Mouse (Mus musculus) limb, embryonic 15.5 days (tissue): ENCODE data around the gene Maml2. TPM values are rescaled to one million over a fixed set of nuclear protein-coding genes. Genes with fewer than 3 reads are reported as not detected.
"Not testable (repeated sequence)": the region's sequence is repeated elsewhere in the genome, so short reads cannot be mapped to it uniquely, and the experiment has no call there.

ENCODE experiments used
- ATAC-seq: fragments of 200-750 bp; cut with Nextera tagmentation; 2 replicates; pipeline ENCODE4 v1.8.0; 2017; ENCODE audit warnings: low read depth, moderate TSS enrichment; ENCODE audit not compliant: insufficient number of reproducible peaks, low FRiP score, low TSS enrichment
- H3K27ac ChIP-seq: fragments of 300-500 bp; sonication (generic); 2 replicates; pipeline ENCODE4 v1.5.1; 2015; ENCODE audit warnings: moderate library complexity, mild to moderate bottlenecking, inconsistent platforms
- H3K27me3 ChIP-seq: fragments of 300-500 bp; sonication (generic); 2 replicates; pipeline ENCODE4 v1.6.1; 2015; ENCODE audit warnings: inconsistent platforms
- H3K36me3 ChIP-seq: fragments of 300-500 bp; sonication (generic); 2 replicates; pipeline ENCODE4 v1.6.1; 2015; ENCODE audit warnings: inconsistent platforms
- H3K4me1 ChIP-seq: fragments of 300-500 bp; sonication (generic); 2 replicates; pipeline ENCODE4 v1.6.1; 2015; ENCODE audit warnings: inconsistent platforms
- H3K4me2 ChIP-seq: fragments of 300-500 bp; sonication (generic); 2 replicates; pipeline ENCODE4 v1.6.1; 2015; ENCODE audit warnings: mild to moderate bottlenecking, inconsistent platforms
- H3K4me3 ChIP-seq: fragments of 300-500 bp; sonication (generic); 2 replicates; pipeline ENCODE4 v1.5.1; 2015; ENCODE audit warnings: mild to moderate bottlenecking, inconsistent platforms
- H3K9ac ChIP-seq: fragments of 300-500 bp; sonication (generic); 2 replicates; pipeline ENCODE4 v1.6.1; 2015; ENCODE audit warnings: inconsistent platforms
- H3K9me3 ChIP-seq: fragments of 300-500 bp; sonication (generic); 2 replicates; pipeline ENCODE4 v1.6.1; 2016; ENCODE audit warnings: inconsistent platforms
- WGBS: fragments of 180-500 bp; shearing (Covaris S2); methylation state at CpG from one replicate; pipeline ENCODE4 v1.1.7; 2015; 5-methylcytosine and 5-hydroxymethylcytosine counted together
- polyA plus RNA-seq: library from polyadenylated mRNA; unstranded; fragments of >200 nt; fragmentation: Nextera tagmentation; extraction: Ambion mirVana; gene quantifications from 2 replicates; pipeline ENCODE4 v1.2.1, GENCODE M21; 2015

The Maml2 gene
- polyA plus RNA-seq, 1 experiment from 2014 or later = 10.9 TPM

DNA sequence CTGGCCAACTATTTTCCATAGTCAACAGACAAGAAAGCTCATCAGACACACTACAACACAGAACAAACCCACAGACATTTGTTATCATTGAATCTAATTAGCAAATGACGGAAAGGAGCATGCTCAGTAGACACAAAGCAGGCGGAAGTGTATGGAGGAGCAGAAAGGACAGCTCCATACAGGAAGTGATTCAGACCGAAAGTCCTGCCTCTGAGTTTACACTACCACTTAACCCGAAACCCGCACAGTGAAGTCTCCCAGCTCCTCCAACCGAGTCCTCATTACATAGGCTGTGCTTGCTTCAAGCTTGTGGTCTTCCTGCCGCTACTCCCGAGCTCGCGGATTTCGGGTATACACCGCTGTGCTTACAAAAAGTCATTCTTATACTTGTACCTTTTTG is 404.0 kb downstream of the Maml2 start:
- H3K4me3 ChIP-seq = no peak overlapping the region
- WGBS = 90% methylated on average over 12 of the region's 12 CpGs
- H3K4me2 ChIP-seq = no peak overlapping the region
- H3K27ac ChIP-seq = no peak overlapping the region
- no peaks in the 10 kb centered on the region for H3K9me3 ChIP-seq
- ATAC-seq = no peak
- peaks cover 6% of the 10 kb centered on the region for H3K4me1 ChIP-seq
- H3K36me3 ChIP-seq = peaks cover 25% of the 10 kb centered on the region
- no peak overlapping the region for H3K9ac ChIP-seq
- H3K27me3 ChIP-seq = no peaks in the 10 kb centered on the region

- WGBS = 89% methylated on average over 2 of the region's 2 CpGs
- Histone ChIP-seq H3K4me2 (no peak overlapping the region), H3K4me1 (no peaks in the 10 kb centered on the region), H3K9ac (no peak overlapping the region), H3K27me3 (no peaks in the 10 kb centered on the region), H3K27ac (no peak overlapping the region), H3K4me3 (no peak overlapping the region), H3K36me3 (peaks cover 25% of the 10 kb centered on the region), H3K9me3 (no peaks in the 10 kb centered on the region)
- no peak for ATAC-seq
Measured at GRCm38 (mm10) chr9:13703100-13703499, 405.3 kb downstream of the Maml2 start.

DNA sequence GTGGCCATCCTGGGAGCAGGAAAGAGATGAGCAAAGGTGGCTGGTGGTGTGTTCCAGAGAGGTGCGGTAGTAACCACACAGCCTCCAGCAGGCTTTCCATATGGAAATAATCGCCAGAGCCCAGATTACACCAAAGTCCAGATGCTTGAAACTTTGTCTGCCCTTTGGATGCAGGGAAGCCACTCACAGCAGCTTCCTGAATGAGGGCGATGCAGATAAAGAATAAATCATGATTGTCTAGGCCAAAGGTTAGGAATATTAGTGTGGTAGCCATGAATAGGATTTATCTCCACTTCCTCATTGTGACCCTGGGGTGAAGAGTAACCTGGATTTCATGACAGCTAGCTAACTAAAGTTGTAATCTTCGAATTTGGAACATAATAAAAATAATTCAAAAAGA is 407.2 kb downstream of the Maml2 start:
- no peak for ATAC-seq
- no peak overlapping the region for H3K27ac ChIP-seq
- H3K9me3 ChIP-seq = no peaks in the 10 kb centered on the region
- H3K27me3 ChIP-seq = no peaks in the 10 kb centered on the region
- H3K36me3 ChIP-seq = peaks cover 25% of the 10 kb centered on the region
- H3K4me1 ChIP-seq = no peaks in the 10 kb centered on the region
- H3K4me3 ChIP-seq = no peak overlapping the region
- 69% methylated on average over 4 of the region's 4 CpGs for WGBS
- H3K9ac ChIP-seq = no peak overlapping the region
- H3K4me2 ChIP-seq = no peak overlapping the region

- ATAC-seq = no peak
- 25% methylated on average over 3 of the region's 3 CpGs for WGBS
Measured at GRCm38 (mm10) chr9:13707066-13707555, 409.4 kb downstream of the Maml2 start.

DNA sequence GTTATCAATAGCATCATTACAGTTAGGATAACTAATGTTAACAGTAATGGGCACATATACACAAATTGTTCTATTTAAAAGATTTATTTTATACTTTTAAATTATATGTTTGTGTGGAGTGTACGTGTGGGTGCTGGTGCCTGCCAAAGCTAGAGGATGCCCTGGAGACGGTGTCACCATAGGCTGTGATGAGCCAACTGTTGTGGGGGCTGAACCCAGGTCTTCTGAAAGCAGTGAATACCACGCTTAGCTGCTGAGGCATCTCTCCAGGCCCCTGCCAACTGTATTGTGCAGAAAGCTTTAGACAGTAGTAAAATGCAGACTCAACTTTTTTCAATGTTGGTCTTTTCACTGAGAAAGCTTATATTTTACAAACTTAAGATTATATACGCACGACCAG is 411.7 kb downstream of the Maml2 start:
- Histone ChIP-seq H3K4me1 (no peaks in the 10 kb centered on the region), H3K27ac (no peak overlapping the region), H3K27me3 (no peaks in the 10 kb centered on the region), H3K36me3 (peaks cover 8% of the 10 kb centered on the region; the same call in 1 of the 2 replicates), H3K9me3 (no peaks in the 10 kb centered on the region), H3K4me3 (no peak overlapping the region), H3K4me2 (no peak overlapping the region), H3K9ac (no peak overlapping the region)
- ATAC-seq = no peak
- 88% methylated on average over 5 of the region's 5 CpGs for WGBS

More at GRCm38 (mm10) chr9:13707066-13707555, 409.4 kb downstream of the Maml2 start:
- H3K27me3 ChIP-seq = no peaks in the 10 kb centered on the region
- H3K4me2 ChIP-seq = no peak overlapping the region
- H3K4me1 ChIP-seq = no peaks in the 10 kb centered on the region
- H3K9me3 ChIP-seq = no peaks in the 10 kb centered on the region
- no peak overlapping the region for H3K9ac ChIP-seq
- no peak overlapping the region for H3K27ac ChIP-seq
- H3K4me3 ChIP-seq = no peak overlapping the region
- peaks cover 25% of the 10 kb centered on the region for H3K36me3 ChIP-seq

GRCm38 (mm10) chr9:13715891-13716290 is 418.1 kb downstream of the Maml2 start:
- not testable (repeated sequence) for H3K27me3 ChIP-seq, H3K4me3 ChIP-seq, H3K27ac ChIP-seq, ATAC-seq, H3K36me3 ChIP-seq, H3K4me1 ChIP-seq, H3K9me3 ChIP-seq, H3K9ac ChIP-seq
- H3K4me2 ChIP-seq = 0 out of 2 replicates have a peak overlapping the region, but pooled peaks have one; percentile 31
- WGBS = 83% methylated on average over 2 of the region's 2 CpGs

DNA sequence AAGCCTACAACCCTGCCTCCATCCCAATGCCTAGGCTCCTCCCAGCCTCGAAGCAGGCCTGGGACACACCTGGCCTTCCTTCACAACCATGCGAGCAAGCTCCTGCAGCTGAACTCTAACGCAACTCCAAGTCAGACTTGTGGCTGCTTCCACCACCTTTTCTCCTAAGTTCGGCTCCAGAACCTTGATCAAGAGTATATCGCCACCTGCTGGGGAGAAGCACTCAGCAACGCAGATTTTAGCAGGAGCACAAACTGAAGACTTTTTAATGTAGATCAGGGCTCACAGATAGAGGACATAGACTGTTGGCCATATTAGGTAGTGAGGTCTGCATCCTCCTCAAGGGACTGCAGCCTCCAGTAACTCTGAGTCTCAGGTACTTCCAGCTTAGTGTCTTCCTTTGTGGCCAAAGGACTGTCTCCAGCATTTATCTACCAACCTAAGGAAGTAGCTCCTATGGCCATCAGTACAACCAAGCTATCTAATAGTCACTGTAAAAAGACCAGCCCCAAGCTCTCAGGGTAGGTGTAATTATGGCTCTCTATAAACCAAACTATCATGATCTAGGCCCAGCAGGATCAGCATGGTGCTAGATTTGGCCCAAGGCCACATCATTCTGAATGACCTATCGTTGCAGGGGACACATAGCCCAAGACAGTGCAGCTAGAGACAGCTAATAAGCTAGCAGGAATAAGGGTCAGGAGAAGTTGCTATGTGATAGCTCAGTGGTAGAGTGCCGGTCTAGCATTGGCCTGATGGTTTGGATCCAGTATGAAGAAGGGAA is 418.8 kb downstream of the Maml2 start:
- no peak overlapping the region for H3K27ac ChIP-seq
- H3K4me3 ChIP-seq = no peak overlapping the region
- 19% methylated on average over 8 of the region's 8 CpGs for WGBS
- no peaks in the 10 kb centered on the region for H3K27me3 ChIP-seq
- no peak overlapping the region for H3K9ac ChIP-seq
- peaks cover 2% of the 10 kb centered on the region; the same call in 1 of the 2 replicates for H3K4me1 ChIP-seq
- H3K4me2 ChIP-seq = 0 out of 2 replicates have a peak overlapping the region, but pooled peaks have one; percentile 31
- no peaks in the 10 kb centered on the region for H3K9me3 ChIP-seq
- ATAC-seq = no peak
- H3K36me3 ChIP-seq = no peaks in the 10 kb centered on the region

DNA sequence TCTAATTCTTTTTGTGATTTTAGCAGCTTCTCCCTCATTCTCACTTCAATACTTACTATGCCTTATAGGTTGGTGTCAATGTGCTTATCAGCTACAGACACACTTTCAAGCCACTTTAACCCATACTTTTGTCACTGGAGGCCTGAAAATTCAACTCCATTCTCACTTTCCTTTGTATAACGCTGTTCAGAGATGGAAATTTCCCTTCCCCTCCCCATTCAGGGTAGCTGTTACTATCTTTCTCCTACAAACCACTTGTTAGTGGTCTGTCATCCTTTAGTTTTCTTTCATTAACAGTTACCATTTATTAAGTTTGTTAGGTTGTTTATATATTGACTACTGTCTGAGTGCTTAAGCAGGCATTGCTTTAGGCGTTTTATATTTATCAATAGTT is 450.6 kb downstream of the Maml2 start, which contains the start of gene Mtmr2:
Gene Mtmr2, plus strand, starts transcription at position 7 of the 394 bp plus-strand sequence.
- no peak for ATAC-seq
- no peaks in the 10 kb centered on the region for H3K36me3 ChIP-seq
- peak within 1 kb of the TSS; percentile 98 for H3K9ac ChIP-seq
- H3K9me3 ChIP-seq = no peaks in the 10 kb centered on the region
- H3K4me3 ChIP-seq = peak within 1 kb of the TSS; percentile 99
- peaks cover 6% of the 10 kb centered on the region for H3K4me1 ChIP-seq
- H3K27ac ChIP-seq = peak within 1 kb of the TSS; percentile 94
- peak within 1 kb of the TSS; percentile 57 for H3K4me2 ChIP-seq
- WGBS = 48% methylated on average over 2 of the region's 2 CpGs
- H3K27me3 ChIP-seq = no peaks in the 10 kb centered on the region

GRCm38 (mm10) chr9:13748798-13749674 is 451.3 kb downstream of the Maml2 start:
- Histone ChIP-seq H3K27ac (peak overlapping the region; percentile 94), H3K9me3 (no peaks in the 10 kb centered on the region), H3K36me3 (no peaks in the 10 kb centered on the region), H3K27me3 (no peaks in the 10 kb centered on the region), H3K4me3 (peak overlapping the region; percentile 99), H3K4me1 (peaks cover 6% of the 10 kb centered on the region), H3K4me2 (peak overlapping the region; percentile 57), H3K9ac (peak overlapping the region; percentile 98)
- WGBS = under 1% methylated on average over 60 of the region's 60 CpGs
- ATAC-seq = peak; percentile 97

DNA sequence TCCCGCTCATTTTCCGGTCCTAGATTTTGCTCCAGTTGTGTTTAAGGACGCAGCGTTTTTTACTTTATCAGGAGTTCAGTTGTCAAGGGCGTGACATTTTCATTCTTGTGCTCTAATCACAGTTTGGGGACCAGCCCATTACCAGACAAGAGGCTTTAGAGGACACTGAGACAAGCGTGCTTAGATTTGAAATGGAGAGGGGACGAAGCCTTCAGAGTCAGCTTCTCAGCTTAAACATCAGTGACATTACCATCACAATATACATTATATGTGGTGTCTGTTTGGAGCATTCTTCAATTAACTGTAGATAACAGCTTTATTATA is 451.9 kb downstream of the Maml2 start:
- H3K9me3 ChIP-seq = no peaks in the 10 kb centered on the region
- H3K36me3 ChIP-seq = no peaks in the 10 kb centered on the region
- H3K4me1 ChIP-seq = peaks cover 6% of the 10 kb centered on the region
- H3K9ac ChIP-seq = peak overlapping the region; percentile 98
- H3K27me3 ChIP-seq = no peaks in the 10 kb centered on the region
- peak overlapping the region; percentile 99 for H3K4me3 ChIP-seq
- no peak for ATAC-seq
- WGBS = 4% methylated on average over 7 of the region's 7 CpGs
- peak overlapping the region; percentile 94 for H3K27ac ChIP-seq
- peak overlapping the region; percentile 57 for H3K4me2 ChIP-seq

- 74% methylated on average over 4 of the region's 4 CpGs for WGBS
- no peaks in the 10 kb centered on the region for H3K36me3 ChIP-seq
- no peak for ATAC-seq
- H3K4me3 ChIP-seq = no peak overlapping the region
- H3K9ac ChIP-seq = no peak overlapping the region
- peaks cover 6% of the 10 kb centered on the region for H3K4me1 ChIP-seq
- no peak overlapping the region for H3K27ac ChIP-seq
- no peak overlapping the region for H3K4me2 ChIP-seq
- no peaks in the 10 kb centered on the region for H3K9me3 ChIP-seq
- H3K27me3 ChIP-seq = no peaks in the 10 kb centered on the region
Measured at GRCm38 (mm10) chr9:13752543-13752942, 454.8 kb downstream of the Maml2 start.
